Mouse (Mus musculus): ENCODE measurements around the gene Kpna3. TPM values are rescaled to one million over a fixed set of nuclear protein-coding genes. Genes with fewer than 3 reads are reported as not detected.
"Not testable (repeated sequence)": the region's sequence is repeated elsewhere in the genome, so short reads cannot be mapped to it uniquely, and the experiment has no call there.

Gene Kpna3
- polyA plus RNA-seq, 1 experiment from 2014 or later = 55.0 TPM

DNA sequence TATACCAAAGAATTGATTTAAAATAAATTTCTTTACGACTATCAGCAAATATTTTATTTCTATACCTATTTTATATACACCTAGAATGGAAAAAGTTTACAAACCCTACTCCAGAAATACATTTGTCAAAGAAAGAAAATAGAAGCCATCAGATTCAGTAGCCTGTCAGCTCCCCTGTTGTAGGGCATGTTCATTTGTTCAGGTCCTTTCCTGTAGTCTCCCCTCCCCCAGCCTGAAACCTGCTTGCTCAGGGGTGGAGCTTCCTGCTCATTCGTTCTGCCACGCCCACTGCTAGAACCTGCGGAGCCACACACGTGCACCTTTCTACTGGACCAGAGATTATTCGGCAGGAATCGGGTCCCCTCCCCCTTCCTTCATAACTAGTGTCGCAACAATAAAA, 12.6 kb downstream of the Kpna3 start:
- H3K9me3 ChIP-seq; ATAC-seq (ENCODE audit: insufficient number of reproducible peaks, insufficient read depth, low FRiP score, low TSS enrichment, low read depth); H3K36me3 ChIP-seq; H3K4me2 ChIP-seq; H3K9ac ChIP-seq; H3K27ac ChIP-seq; H3K4me3 ChIP-seq; H3K27me3 ChIP-seq: not testable (repeated sequence)
- H3K4me1 ChIP-seq = peaks cover 10% of the 10 kb centered on the region
- WGBS = 32% methylated on average over 7 of the region's 8 CpGs

DNA sequence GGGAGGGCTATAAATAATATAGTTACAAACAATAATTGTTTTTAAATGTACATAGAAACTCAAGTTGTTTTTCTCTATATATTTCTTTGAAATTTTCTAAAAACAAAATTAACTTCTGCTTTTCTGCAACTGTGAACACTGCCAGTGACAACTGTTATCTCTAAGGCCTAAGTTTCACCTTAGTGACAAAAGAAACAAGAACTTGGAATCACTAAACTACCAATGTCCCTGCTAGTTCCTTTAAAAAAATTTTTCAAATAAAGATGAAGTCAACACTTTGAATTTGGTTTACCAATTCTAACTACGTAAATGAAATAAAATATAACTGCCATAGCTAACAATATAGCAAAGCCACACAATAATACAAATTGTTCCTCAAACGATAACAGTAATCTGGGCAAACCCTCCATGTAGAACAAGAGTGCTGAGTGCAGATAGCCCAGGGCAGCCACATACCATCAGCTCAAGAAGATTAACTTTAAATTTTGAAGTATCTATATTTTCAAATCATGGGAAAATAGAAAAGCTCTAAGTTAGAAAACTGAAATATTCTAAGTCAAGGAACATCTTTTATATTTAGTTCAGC, 14.5 kb downstream of the Kpna3 start:
- Histone ChIP-seq H3K27ac (no peak overlapping the region), H3K4me3 (no peak overlapping the region), H3K36me3 (0 out of 2 replicates have a peak, but pooled peaks cover 2% of the 10 kb centered on the region), H3K9me3 (no peaks in the 10 kb centered on the region), H3K4me1 (peaks cover 10% of the 10 kb centered on the region), H3K9ac (no peak overlapping the region), H3K4me2 (no peak overlapping the region), H3K27me3 (no peaks in the 10 kb centered on the region)
- WGBS = 87% methylated on average over 2 of the region's 2 CpGs
- no peak for ATAC-seq (ENCODE audit: insufficient number of reproducible peaks, insufficient read depth, low FRiP score, low TSS enrichment, low read depth)

DNA sequence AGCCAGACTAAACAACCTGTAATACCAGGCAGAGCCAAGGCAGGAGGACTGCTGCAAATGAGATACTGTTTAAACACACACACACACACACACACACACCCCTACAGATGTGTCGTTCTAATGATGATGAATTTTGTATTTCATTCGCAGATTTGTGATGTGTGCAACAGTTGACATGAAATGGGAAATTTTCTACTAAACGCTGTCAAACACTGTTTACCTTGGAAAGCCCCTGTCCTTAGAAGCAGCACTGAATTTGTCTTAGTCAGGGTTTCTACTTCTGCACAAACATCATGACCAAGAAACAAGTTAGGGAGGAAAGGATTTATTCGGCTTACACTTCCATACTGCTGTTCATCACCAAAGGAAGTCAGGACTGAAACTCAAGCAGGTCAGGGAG, 24.0 kb downstream of the Kpna3 start:
- no peak for ATAC-seq (ENCODE audit: insufficient number of reproducible peaks, insufficient read depth, low FRiP score, low TSS enrichment, low read depth)
- Histone ChIP-seq H3K9ac (no peak overlapping the region), H3K9me3 (no peaks in the 10 kb centered on the region), H3K4me1 (peaks cover 9% of the 10 kb centered on the region), H3K36me3 (no peaks in the 10 kb centered on the region), H3K4me3 (no peak overlapping the region), H3K4me2 (no peak overlapping the region), H3K27me3 (no peaks in the 10 kb centered on the region), H3K27ac (no peak overlapping the region)
- 81% methylated on average over 4 of the region's 4 CpGs for WGBS

DNA sequence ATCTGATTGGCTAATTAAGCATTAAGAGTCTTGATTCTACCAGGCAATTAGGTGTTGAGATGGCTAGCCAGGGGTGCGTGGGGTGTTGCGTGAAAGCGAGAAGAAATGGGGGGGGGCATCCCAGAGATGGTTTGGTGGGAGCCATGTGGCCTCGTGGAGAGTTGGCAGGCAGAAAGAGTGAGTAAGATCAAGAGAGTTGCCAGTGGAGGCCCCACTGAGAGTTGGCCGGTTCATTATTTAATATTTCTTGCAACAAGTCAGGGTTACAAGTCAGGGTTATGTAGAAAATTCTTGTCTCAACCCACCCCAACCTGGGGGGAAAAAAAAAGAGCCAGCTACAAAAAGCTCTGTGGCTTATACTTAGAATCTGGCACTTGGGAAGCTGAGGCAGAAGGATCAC, 24.4 kb downstream of the Kpna3 start:
- Histone ChIP-seq H3K4me3 (no peak overlapping the region), H3K4me2 (no peak overlapping the region), H3K27me3 (no peaks in the 10 kb centered on the region), H3K4me1 (peaks cover 12% of the 10 kb centered on the region), H3K36me3 (no peaks in the 10 kb centered on the region), H3K9me3 (no peaks in the 10 kb centered on the region), H3K9ac (no peak overlapping the region), H3K27ac (no peak overlapping the region)
- 83% methylated on average over 5 of the region's 5 CpGs for WGBS
- no peak for ATAC-seq (ENCODE audit: insufficient number of reproducible peaks, insufficient read depth, low FRiP score, low TSS enrichment, low read depth)

DNA sequence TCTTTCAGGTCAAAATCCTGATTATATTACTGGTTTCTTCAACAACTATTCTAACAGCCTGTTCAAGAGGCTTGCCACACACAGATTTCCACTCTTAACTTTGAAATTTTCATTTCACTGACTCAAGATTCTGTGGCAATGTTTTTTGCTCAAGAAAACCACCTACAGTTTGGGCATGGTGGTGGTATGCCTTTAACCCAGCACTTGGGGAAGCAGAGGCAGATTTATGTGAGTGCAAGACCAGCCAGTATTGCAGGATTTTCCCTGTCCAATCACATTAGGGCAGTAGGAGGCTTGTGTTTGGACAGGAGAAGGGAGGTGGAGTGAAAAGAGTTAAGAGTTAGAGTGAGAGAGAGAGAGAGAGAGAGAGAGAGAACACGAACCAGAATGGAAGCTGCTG, 24.9 kb downstream of the Kpna3 start:
- H3K36me3 ChIP-seq = no peaks in the 10 kb centered on the region
- no peak overlapping the region for H3K9ac ChIP-seq
- no peaks in the 10 kb centered on the region for H3K9me3 ChIP-seq
- no peak for ATAC-seq (ENCODE audit: insufficient number of reproducible peaks, insufficient read depth, low FRiP score, low TSS enrichment, low read depth)
- H3K4me3 ChIP-seq = no peak overlapping the region
- WGBS = 32% methylated on average over 1 of the region's 1 CpGs
- no peaks in the 10 kb centered on the region for H3K27me3 ChIP-seq
- H3K4me1 ChIP-seq = peaks cover 17% of the 10 kb centered on the region
- no peak overlapping the region for H3K27ac ChIP-seq
- no peak overlapping the region for H3K4me2 ChIP-seq

DNA sequence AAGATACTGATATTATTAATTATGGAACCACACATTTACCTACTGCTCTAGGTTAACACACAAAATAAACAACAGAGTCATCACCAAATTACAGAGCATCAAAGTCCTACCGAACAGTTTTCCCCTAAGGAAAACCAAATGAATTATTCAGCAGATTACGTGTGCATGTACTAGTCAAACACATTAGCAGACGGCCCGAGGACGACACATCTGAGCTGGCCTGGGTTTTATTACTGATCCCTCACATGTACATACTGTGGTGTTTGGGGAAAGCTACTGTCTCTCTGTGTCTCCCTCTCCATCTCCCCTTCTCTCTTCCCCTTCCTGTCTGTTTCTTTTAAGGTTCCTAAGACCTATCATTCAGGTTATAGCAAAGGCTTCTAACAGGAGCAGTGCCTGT, 25.5 kb downstream of the Kpna3 start:
- H3K9me3 ChIP-seq = no peaks in the 10 kb centered on the region
- no peak for ATAC-seq (ENCODE audit: insufficient number of reproducible peaks, insufficient read depth, low FRiP score, low TSS enrichment, low read depth)
- peaks cover 17% of the 10 kb centered on the region for H3K4me1 ChIP-seq
- no peak overlapping the region for H3K27ac ChIP-seq
- no peak overlapping the region for H3K9ac ChIP-seq
- H3K4me3 ChIP-seq = no peak overlapping the region
- 49% methylated on average over 5 of the region's 5 CpGs for WGBS
- no peaks in the 10 kb centered on the region for H3K27me3 ChIP-seq
- no peaks in the 10 kb centered on the region for H3K36me3 ChIP-seq
- H3K4me2 ChIP-seq = no peak overlapping the region

DNA sequence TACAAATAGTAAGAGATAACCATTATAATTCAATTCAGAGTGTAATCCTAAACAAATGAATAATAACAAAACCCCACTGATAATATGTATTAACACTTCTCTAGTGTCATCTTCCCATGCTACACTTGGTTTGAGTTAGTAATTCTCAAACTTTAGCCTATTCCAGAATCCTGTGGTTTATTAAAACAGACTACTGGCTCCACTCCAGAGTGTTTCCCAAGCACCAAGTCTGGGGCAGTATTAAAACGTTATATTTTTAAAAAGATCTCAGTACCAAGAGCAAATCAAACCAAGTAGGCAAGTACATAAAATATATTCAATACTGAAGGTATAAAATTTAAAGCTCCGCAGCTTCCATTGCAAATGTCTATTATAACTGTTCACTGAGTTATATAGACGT, 26.0 kb downstream of the Kpna3 start:
- Histone ChIP-seq H3K4me1 (peaks cover 20% of the 10 kb centered on the region), H3K9ac (no peak overlapping the region), H3K36me3 (no peaks in the 10 kb centered on the region), H3K27ac (no peak overlapping the region), H3K4me3 (no peak overlapping the region), H3K27me3 (no peaks in the 10 kb centered on the region), H3K9me3 (no peaks in the 10 kb centered on the region), H3K4me2 (no peak overlapping the region)
- 66% methylated on average over 3 of the region's 3 CpGs for WGBS
- ATAC-seq (ENCODE audit: insufficient number of reproducible peaks, insufficient read depth, low FRiP score, low TSS enrichment, low read depth) = no peak

DNA sequence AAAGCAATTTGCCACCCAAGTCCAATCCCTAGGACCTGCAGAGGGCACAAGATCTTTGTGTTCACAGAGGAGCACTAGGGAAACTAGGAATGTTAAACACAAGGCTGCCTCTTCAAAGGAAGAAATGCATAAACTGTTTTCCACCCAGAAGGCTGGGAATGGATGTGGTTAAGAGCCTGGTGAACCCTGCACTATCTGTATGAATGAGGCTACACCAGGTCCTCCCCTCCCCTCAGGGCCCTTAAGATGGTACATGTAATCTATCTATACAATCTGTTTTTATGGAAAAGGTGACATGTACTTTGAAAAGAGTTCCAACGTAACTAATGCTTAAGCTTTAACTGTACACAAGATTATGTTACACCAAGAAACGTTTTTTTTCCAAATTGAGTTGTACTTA, 29.7 kb downstream of the Kpna3 start:
- Histone ChIP-seq H3K36me3 (0 out of 2 replicates have a peak, but pooled peaks cover 2% of the 10 kb centered on the region), H3K4me3 (no peak overlapping the region), H3K9me3 (no peaks in the 10 kb centered on the region), H3K27ac (no peak overlapping the region), H3K9ac (no peak overlapping the region), H3K4me2 (no peak overlapping the region), H3K4me1 (peaks cover 21% of the 10 kb centered on the region), H3K27me3 (no peaks in the 10 kb centered on the region)
- WGBS = 40% methylated on average over 2 of the region's 2 CpGs
- ATAC-seq (ENCODE audit: insufficient number of reproducible peaks, insufficient read depth, low FRiP score, low TSS enrichment, low read depth) = no peak

DNA sequence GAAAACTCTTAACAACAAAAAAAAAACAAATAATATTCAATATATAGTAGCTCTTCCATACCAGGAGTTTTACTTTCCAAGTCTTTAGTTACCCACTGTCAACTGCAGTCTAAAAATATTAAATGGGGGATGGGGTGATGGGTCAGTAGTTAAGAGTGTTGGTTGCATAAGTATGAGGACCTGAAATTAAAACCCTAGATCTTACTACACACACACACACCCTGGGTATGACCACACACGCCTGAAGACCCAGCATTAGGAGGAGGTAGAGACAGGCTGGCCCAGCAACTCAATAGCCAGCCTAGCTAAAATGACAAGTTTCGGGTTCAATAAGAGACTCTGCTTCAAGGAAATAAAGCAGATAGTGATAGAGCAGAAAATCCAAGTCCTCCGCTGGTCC, 32.6 kb downstream of the Kpna3 start:
- Histone ChIP-seq H3K4me2 (no peak overlapping the region), H3K4me3 (no peak overlapping the region), H3K27ac (no peak overlapping the region), H3K27me3 (no peaks in the 10 kb centered on the region), H3K9ac (no peak overlapping the region), H3K36me3 (peaks cover 5% of the 10 kb centered on the region), H3K4me1 (peaks cover 18% of the 10 kb centered on the region; the same call in 1 of the 2 replicates), H3K9me3 (no peaks in the 10 kb centered on the region)
- WGBS = 94% methylated on average over 3 of the region's 3 CpGs
- no peak for ATAC-seq (ENCODE audit: insufficient number of reproducible peaks, insufficient read depth, low FRiP score, low TSS enrichment, low read depth)

DNA sequence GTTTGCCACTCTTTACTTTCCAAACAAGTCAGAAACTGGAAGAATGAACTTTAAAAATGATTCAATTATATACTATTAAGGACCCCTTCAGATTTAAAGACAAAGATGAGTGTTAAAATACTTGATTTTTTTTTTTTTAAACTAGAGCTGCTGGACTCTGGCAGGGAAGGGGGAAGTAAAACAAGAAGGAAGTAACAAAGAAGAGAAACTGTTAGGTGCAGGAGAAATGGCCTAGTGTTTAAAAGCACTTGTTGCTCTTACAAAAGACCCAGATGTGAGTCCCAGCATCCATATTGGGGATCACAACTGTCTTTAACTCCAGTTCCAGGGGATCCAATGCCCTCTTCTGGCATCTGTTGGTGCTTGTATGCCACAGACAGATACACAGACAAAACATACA, 33.9 kb downstream of the Kpna3 start:
- H3K9me3 ChIP-seq = no peaks in the 10 kb centered on the region
- H3K27ac ChIP-seq = no peak overlapping the region
- H3K27me3 ChIP-seq = no peaks in the 10 kb centered on the region
- no peak overlapping the region for H3K4me3 ChIP-seq
- H3K9ac ChIP-seq = no peak overlapping the region
- no peak for ATAC-seq (ENCODE audit: insufficient number of reproducible peaks, insufficient read depth, low FRiP score, low TSS enrichment, low read depth)
- peaks cover 10% of the 10 kb centered on the region for H3K36me3 ChIP-seq
- peaks cover 18% of the 10 kb centered on the region; the same call in 1 of the 2 replicates for H3K4me1 ChIP-seq
- H3K4me2 ChIP-seq = no peak overlapping the region

DNA sequence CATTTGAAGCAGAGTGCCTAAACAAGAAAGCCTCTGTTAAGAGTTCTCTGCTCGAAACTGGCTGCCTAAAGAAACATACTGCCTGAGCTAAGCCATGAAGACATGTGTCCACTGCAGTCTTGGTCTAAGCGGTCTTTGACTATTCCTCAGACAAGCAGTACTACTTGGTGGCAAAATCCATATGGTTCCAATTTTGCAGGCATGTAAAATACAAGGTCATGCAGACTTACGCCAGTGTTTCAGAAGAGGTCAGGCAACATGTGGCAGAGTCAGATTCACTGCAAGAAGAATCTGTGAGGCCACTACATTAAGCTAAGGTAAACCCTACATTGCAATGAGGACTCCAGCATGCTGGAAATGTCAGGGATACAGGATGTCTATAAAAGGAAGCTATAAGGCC, 34.7 kb downstream of the Kpna3 start:
- Histone ChIP-seq H3K9me3 (no peaks in the 10 kb centered on the region), H3K9ac (no peak overlapping the region), H3K4me2 (no peak overlapping the region), H3K27ac (no peak overlapping the region), H3K27me3 (no peaks in the 10 kb centered on the region), H3K4me3 (no peak overlapping the region), H3K36me3 (peaks cover 14% of the 10 kb centered on the region), H3K4me1 (peaks cover 11% of the 10 kb centered on the region; the same call in 1 of the 2 replicates)
- ATAC-seq (ENCODE audit: insufficient number of reproducible peaks, insufficient read depth, low FRiP score, low TSS enrichment, low read depth) = no peak
- 42% methylated on average over 3 of the region's 3 CpGs for WGBS

DNA sequence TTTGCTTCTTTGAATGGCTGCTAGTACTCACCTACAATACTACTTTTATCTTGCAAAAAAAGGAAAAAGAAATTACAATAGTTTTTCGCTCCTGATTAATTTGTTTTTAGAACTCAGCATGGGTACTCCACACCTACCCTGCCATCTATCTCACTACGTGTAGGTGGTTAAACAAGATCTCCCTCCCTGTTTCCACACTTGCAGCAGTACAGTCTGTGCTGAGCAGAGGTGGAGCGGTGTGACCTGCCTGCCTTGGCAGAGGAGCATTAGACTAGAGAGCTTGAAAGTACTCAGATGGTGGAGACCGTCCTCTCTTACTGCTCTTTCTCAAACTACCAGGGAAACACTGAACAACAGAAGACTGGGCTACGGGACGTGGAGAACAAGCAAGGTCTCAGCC, 44.9 kb downstream of the Kpna3 start:
- H3K4me2 ChIP-seq = no peak overlapping the region
- no peak overlapping the region for H3K4me3 ChIP-seq
- peaks cover 23% of the 10 kb centered on the region for H3K36me3 ChIP-seq
- no peak overlapping the region for H3K27ac ChIP-seq
- no peak overlapping the region for H3K9ac ChIP-seq
- no peaks in the 10 kb centered on the region for H3K4me1 ChIP-seq
- 92% methylated on average over 6 of the region's 6 CpGs for WGBS
- H3K27me3 ChIP-seq = no peaks in the 10 kb centered on the region
- ATAC-seq (ENCODE audit: insufficient number of reproducible peaks, insufficient read depth, low FRiP score, low TSS enrichment, low read depth) = no peak
- H3K9me3 ChIP-seq = no peaks in the 10 kb centered on the region

DNA sequence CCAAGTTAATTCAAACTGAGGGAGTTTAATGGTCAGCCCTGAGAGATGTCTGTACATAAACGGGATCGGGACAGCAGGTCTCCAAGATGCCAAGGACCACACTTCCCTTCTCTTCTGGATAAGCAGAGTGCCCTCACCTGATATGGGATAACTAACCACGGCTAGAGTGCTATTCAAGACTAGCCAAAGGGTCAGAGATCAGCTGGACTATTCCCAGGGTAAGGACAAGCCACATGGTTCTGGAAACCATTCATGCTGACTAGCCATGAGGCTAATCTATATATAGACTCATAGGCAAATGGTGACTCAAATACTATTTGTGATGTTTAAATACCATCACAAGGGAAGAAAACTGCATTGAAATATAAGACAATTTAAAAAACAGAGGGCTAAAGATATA, 49.1 kb downstream of the Kpna3 start:
- no peaks in the 10 kb centered on the region for H3K9me3 ChIP-seq
- no peak overlapping the region for H3K9ac ChIP-seq
- no peak overlapping the region for H3K4me2 ChIP-seq
- no peaks in the 10 kb centered on the region for H3K27me3 ChIP-seq
- no peak overlapping the region for H3K4me3 ChIP-seq
- H3K27ac ChIP-seq = no peak overlapping the region
- H3K36me3 ChIP-seq = peaks cover 30% of the 10 kb centered on the region
- ATAC-seq (ENCODE audit: insufficient number of reproducible peaks, insufficient read depth, low FRiP score, low TSS enrichment, low read depth) = no peak
- whole genome bisulfite sequencing = 85% methylated on average over 3 of the region's 3 CpGs
- H3K4me1 ChIP-seq = no peaks in the 10 kb centered on the region

Data from embryonic facial prominence, embryonic 13.5 days (tissue).